Mouse (Mus musculus): ENCODE data around the gene Ier3.
A peak's percentile ranks its signal among the peaks of the same experiment; 100 is the strongest.

Ier3 gene

DNA sequence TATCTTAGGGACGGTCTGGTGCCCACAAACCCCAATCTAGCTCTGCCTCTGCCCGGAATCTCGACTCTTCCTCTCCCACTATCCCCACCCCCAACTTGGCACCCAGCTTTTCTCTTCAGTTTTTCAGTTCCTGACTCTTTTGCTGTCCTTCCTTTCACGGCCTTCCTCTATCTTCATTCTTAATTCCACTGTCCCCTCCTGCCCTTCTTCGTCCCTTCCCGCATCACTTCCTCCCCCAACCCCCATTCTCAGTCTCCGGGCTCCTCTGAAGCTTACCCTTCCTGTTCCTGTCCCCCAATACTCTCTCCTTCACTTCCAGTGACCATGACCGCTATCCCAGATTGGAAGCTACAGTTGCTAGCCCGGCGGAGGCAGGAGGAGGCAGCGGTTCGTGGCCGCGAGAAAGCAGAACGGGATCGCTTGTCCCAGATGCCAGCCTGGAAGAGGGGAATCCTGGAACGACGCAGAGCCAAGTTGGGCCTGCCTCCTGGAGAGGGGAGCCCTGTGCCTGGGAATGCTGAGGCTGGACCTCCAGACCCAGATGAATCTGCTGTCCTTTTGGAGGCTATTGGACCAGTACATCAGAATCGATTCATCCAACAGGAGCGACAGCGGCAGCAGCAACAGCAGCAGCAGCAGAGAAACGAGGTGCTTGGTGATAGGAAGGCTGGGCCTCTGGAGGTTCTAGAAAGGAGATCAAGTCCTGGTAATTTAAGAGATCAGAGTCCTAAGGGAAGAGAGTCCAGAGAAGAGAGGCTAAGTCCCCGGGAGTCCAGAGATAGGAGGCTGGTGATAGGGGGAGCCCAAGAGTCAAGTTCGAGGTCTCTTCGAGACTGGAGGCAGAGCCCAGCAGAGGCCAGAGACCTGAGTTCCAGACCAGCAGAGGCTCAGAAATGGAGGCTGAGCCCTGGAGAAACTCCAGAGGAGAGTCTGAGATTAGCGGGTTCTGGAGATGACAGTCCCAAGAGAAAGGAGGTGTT lies 45.7 kb downstream of the Ier3 start:
- DNase-seq (ENCODE audit: low spot score) = peak; percentile 53

DNA sequence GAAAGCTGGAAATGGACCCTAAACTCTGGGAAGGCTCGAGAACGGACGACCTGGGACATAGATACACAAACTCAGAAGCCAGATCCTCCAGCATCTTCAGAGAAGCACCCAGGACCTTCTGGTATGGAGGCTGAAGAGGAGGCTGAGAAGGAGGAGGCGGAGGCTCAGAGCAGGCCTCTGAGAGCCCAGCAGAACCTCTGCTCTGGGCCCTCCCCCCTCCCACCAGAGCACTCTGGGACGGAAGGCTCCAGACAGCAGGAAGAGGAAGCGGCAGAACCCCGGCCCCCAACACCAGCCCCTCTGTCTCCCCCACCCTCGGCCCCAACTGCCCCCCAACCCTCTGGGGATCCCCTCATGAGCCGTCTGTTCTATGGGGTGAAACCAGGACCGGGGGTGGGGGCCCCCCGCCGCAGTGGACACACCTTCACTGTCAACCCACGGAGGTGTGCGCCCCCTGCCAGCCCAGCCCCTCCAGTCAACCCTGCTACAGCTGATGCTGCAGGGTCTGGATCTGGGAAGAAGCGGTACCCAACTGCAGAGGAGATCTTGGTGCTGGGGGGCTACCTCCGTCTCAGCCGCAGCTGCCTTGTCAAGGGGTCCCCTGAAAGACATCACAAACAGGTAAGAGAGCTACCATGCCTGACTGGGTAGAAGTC lies 46.8 kb downstream of the Ier3 start:
- peak; percentile 31 for DNase-seq (ENCODE audit: low spot score)

DNA sequence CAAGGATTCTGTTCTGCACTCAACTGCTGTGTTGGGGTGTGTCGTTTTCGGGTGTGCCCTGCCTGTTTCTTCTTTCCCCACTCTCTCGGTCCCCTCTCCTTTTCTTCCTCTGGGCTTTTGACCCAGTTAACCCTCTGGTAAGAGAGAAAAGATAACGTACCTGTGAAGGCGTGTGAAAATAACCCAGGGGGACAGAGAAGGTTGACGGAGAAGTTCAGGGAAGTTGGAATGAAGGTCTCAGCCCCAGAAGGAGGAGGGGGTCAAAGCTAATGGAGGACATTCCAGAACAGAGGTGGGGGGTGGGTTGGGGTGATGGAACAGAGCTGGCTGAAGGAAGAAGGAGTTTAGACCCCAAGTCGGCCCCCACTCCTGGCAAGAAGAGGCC lies 47.5 kb downstream of the Ier3 start:
- no peak for DNase-seq (ENCODE audit: low spot score)

DNA sequence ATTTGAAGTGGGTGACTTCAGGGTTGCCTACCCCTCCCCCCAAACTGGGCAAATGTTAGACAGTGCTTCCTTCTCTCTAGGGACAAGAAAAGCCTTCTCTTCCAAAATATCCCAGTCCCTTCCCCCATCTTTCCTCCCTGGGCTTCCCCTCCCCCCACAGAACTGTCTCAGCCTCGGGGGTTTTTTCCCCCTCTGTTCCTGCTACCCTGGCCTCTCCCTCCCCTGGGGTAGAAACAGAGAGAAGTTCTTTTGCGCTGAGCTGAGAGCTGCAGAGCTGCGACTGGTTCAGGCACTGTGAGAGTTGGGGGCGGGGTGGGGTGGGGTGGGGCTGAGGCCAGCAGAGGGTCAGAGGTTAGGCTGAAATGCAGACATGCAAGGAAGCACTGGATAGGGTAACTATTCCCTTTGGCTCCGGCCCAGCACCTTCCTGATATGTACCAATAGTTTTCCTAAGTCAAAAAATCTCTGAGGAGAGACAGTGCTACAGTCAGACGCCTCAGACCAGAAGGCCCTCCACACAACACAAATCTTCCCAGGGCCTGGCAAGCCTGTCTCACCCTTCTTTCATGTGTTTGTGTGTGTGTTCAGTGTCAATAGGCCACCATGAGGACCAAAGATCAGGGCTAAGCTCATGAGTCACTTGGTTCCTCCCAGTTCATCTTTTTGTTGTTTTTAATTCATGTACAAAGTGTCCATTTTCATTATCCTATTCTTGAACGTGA lies 48.0 kb downstream of the Ier3 start:
- peak; percentile 47 for DNase-seq (ENCODE audit: low spot score)

DNA sequence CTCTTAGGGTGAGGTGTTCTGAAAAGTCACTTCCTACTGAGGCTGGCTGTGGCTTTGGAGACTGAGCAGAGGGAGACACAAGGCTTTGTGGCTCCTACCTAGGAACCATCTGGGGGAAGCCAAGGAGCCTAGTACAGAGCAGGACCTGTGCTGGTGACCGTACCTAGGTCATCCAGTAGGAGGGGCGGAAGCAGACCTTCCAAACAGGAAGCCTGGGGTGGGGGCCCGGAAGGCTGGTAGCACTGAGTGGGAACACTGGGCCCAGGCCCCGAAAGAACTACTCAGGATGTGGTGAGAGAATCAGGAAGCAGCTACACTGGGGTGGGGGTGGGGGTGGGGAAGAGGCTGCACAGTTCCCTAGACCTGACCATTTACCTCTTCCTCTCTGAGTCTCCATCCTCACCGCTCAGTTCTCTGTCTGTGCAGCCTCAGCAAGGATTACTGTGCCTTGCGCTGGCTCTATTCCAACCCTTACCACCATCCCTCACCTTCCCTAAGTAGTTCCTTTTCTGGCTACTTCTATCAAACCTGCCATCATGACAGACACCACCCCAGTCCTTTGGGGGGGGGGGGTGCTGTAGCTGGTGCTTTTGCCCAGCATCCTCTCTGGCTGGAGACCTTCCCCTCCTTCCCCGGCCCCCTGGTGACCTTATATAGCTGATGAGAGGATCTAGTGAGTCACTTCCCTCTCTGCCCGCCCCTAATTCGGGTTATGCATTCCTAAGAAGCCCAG lies 48.8 kb downstream of the Ier3 start:
- DNase-seq (ENCODE audit: low spot score) = peak; percentile 69

DNA sequence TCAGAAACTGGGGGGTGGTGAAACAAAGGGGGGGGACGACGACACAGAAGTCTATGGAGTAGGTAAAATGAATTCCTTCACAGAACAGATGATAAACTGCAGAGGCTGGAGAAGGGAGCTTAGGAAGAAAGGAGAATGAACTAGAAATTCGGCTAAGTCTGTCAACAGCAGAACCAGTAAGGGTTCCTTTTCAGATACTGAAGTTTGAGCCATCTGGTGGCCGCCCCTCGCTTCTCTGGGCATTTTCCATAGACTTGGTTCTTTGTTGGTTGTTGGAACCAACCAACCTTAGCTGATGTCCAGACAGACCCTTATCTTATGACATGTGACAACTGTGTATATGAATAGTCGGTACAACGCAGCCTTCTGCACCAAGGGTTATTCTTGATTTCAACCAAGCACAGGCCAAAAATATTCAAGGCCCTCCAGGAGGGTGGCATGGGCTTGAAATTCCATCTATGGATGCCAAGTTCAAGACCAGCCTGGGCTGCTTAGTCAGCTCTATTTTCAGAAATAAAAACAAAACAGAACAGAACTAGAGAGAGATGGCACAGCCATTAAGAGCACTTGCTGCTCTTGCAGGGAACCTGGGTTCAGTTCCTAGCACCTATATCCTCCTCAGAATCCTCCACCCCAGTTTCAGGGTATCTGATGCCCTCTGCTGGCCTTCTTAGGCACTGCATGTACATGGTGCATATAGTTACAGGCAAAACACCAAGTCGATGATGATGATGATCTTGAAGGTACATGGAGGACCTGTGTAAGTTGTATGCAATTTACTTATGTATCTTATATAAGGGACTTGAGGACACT lies 49.6 kb downstream of the Ier3 start:
- DNase-seq (ENCODE audit: low spot score) = no peak

Measured in urinary bladder, postnatal 14 days (tissue).